Mouse (Mus musculus) kidney, embryonic 14.5 days (tissue): ENCODE results near the gene Trub2. TPM values are rescaled to one million over a fixed set of nuclear protein-coding genes. Genes with fewer than 3 reads are reported as not detected.

Experiments
- ATAC-seq: fragments of 200-750 bp; cut with Nextera tagmentation; 2 replicates; pipeline ENCODE4 v1.8.0; 2017; ENCODE audit warnings: moderate number of reproducible peaks, mild to moderate bottlenecking, moderate TSS enrichment, moderate library complexity; ENCODE audit not compliant: low FRiP score, low TSS enrichment
- H3K27ac ChIP-seq: fragments of 300-500 bp; sonication (generic); 2 replicates; pipeline ENCODE4 v1.5.1; 2014; ENCODE audit warnings: low read depth, mild to moderate bottlenecking, low read length, moderate library complexity, mixed read lengths
- H3K27me3 ChIP-seq: fragments of 300-500 bp; sonication (generic); 2 replicates; pipeline ENCODE4 v1.6.1; 2014; ENCODE audit warnings: mild to moderate bottlenecking, low read length; ENCODE audit not compliant: control insufficient read depth, insufficient read depth
- H3K36me3 ChIP-seq: fragments of 300-500 bp; sonication (generic); 2 replicates; pipeline ENCODE4 v1.6.1; 2014; ENCODE audit warnings: low read length, mixed read lengths; ENCODE audit not compliant: control insufficient read depth, insufficient read depth
- H3K4me1 ChIP-seq: fragments of 300-500 bp; sonication (generic); 2 replicates; pipeline ENCODE4 v1.6.1; 2014; ENCODE audit warnings: low read length, mixed read lengths; ENCODE audit not compliant: control insufficient read depth, insufficient read depth
- H3K4me2 ChIP-seq: fragments of 300-500 bp; sonication (generic); replicated peaks from 2 replicates; pipeline ENCODE4 v1.6.1; 2014; ENCODE audit warnings: low read depth, mild to moderate bottlenecking, low read length
- H3K4me3 ChIP-seq: fragments of 300-500 bp; sonication (generic); 2 replicates; pipeline ENCODE4 v1.5.1; 2014; ENCODE audit warnings: mild to moderate bottlenecking, low read length
- H3K9ac ChIP-seq: fragments of 300-500 bp; sonication (generic); 2 replicates; pipeline ENCODE4 v1.6.1; 2014; ENCODE audit warnings: low read depth, mild to moderate bottlenecking, low read length, moderate library complexity
- H3K9me3 ChIP-seq: fragments of 300-500 bp; sonication (generic); 2 replicates; pipeline ENCODE4 v1.6.1; 2016; ENCODE audit warnings: low read length; ENCODE audit not compliant: control insufficient read depth
- WGBS: fragments of 180-500 bp; shearing (Covaris S2); extraction: QIAGEN DNeasy Blood & Tissue Kit; methylation state at CpG from one replicate; pipeline ENCODE4 v1.1.7; 2014; 5-methylcytosine and 5-hydroxymethylcytosine counted together
- polyA plus RNA-seq: library from polyadenylated mRNA; unstranded; fragments of >200 nt; fragmentation: Nextera tagmentation; extraction: Ambion mirVana; gene quantifications from 2 replicates; pipeline ENCODE4 v1.2.1, GENCODE M21; 2014

The Trub2 gene
- polyA plus RNA-seq, 1 experiment from 2014 or later = 41.3 TPM

DNA sequence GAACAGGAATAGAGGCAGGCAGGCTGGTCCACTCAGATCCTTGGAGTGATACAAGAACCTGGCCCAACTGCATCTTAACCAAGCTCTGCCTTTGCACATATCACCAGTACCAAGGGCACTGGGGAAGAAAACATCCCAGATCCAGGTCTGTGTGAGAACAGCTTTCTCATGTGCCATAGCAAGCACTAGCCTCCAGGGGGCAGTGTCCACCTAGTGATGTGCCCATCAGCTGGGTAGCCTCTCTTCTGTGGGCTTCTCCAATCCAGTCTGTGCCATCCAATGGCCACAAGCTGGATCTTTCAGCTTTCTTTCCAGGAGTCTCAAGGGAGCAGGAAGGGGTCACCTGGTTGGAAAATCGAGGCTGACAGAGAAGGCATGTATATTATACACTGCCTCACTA lies 23.5 kb downstream of the Trub2 start:
- no peak overlapping the region for H3K9ac ChIP-seq
- no peaks in the 10 kb centered on the region for H3K36me3 ChIP-seq
- no peak overlapping the region for H3K4me3 ChIP-seq
- no peak for ATAC-seq
- no peaks in the 10 kb centered on the region for H3K27me3 ChIP-seq
- no peak overlapping the region for H3K4me2 ChIP-seq
- H3K27ac ChIP-seq = no peak overlapping the region
- 0% methylated on average over 1 of the region's 1 CpGs for WGBS
- H3K9me3 ChIP-seq = no peaks in the 10 kb centered on the region
- no peaks in the 10 kb centered on the region for H3K4me1 ChIP-seq

DNA sequence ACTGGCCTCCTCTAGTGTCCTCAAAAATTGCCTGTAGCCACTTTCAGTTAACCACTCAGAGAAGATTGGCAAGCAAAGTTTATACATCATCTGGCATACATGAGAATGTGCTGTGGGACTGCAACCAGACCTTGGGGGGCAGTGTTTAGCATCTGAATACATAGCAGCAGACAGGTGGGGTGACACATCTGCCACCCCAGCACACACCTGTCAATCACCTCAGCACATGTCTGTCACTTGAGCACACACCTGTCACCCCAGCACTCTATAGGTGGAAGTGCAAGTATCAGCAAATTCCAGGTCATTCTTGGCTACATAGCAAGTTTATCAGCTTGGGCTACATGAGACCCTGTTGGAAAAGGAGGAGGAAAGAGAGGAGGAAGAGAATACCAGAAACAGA lies 32.6 kb downstream of the Trub2 start:
- ATAC-seq = no peak
- Histone ChIP-seq H3K4me3 (no peak overlapping the region), H3K27me3 (peaks cover 25% of the 10 kb centered on the region), H3K9me3 (no peaks in the 10 kb centered on the region), H3K9ac (no peak overlapping the region), H3K36me3 (no peaks in the 10 kb centered on the region), H3K27ac (no peak overlapping the region), H3K4me2 (no peak overlapping the region), H3K4me1 (peaks cover 10% of the 10 kb centered on the region; the same call in 1 of the 2 replicates)

DNA sequence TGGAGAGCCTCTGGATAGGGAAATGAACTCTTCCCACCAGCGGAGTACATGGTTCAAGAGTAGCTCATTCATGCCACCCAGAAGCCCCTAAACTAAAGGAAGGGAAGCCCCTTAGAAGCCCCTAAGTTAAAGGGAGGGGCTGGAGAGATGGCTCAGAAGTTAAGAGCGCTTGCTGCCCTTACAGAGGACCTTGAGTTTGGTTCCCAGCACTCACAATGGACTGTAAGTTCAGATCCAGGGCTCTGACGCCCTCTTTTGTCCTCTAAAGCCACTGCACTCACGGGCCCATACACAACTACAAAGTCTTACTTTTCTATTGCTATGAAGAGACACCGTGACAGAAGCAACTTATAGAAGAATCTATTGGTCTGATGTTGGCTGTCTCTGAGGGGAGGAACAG lies 35.9 kb downstream of the Trub2 start:
- Histone ChIP-seq H3K9ac (no peak overlapping the region), H3K27ac (no peak overlapping the region), H3K36me3 (no peaks in the 10 kb centered on the region), H3K4me2 (no peak overlapping the region), H3K4me3 (no peak overlapping the region), H3K27me3 (peaks cover 30% of the 10 kb centered on the region), H3K4me1 (peaks cover 14% of the 10 kb centered on the region; the same call in 1 of the 2 replicates), H3K9me3 (no peaks in the 10 kb centered on the region)
- no peak for ATAC-seq
- WGBS = 93% methylated on average over 5 of the region's 5 CpGs

DNA sequence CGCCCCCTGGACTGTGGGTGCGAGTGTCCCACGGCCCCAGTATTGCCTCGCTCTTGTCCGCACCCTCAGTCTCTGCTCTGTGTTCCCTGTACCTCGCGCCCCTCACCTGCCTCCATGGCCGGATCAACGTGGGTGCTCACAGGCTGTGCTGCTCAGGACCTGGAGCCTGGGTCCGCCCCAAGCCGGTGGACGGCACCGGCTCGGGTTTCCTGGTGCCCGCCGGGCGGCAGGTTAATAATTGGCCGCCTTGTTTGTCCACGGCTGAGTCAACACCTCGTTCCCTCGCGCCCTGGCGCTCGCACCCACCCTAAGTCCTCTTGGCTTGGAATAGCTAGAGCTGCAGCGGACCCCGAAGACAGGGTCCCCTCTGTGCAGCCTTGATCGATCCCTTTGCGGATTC lies 36.8 kb downstream of the Trub2 start, which contains the start of gene Gm13420:
Gene Gm13420, minus strand, starts transcription at position 189 of the 400 bp plus-strand sequence.
- H3K27ac ChIP-seq = no peak within 1 kb of the TSS
- H3K4me3 ChIP-seq = peak within 1 kb of the TSS; percentile 21
- H3K27me3 ChIP-seq = peaks cover 35% of the 10 kb centered on the region
- no peaks in the 10 kb centered on the region for H3K36me3 ChIP-seq
- H3K4me2 ChIP-seq = peak within 1 kb of the TSS; percentile 48
- H3K9me3 ChIP-seq = no peaks in the 10 kb centered on the region
- peaks cover 14% of the 10 kb centered on the region; the same call in 1 of the 2 replicates for H3K4me1 ChIP-seq
- H3K9ac ChIP-seq = no peak within 1 kb of the TSS
- WGBS = 2% methylated on average over 28 of the region's 28 CpGs
- ATAC-seq = peak; percentile 70

DNA sequence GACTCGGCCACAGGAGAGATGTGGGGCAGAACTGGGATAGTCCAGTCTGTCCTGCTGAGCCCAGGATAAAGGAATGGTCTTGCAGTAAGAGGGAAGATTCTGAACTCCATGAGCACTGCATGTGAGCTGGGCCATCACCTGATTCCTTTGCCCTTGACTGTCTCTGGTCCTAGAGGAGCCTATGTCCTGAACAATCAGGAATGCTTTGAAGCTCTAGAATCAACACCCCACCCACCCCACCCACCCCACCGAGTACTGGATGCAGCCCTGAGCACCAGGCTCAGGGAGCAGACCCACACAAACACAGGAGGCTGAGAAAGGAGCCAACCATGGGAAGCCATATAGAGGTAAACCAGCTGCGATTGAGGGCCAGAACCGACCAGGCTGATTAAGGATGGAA lies 39.8 kb downstream of the Trub2 start:
- Histone ChIP-seq H3K9me3 (no peaks in the 10 kb centered on the region), H3K36me3 (no peaks in the 10 kb centered on the region), H3K4me2 (no peak overlapping the region), H3K9ac (no peak overlapping the region), H3K4me1 (peaks cover 14% of the 10 kb centered on the region; the same call in 1 of the 2 replicates), H3K27me3 (peaks cover 41% of the 10 kb centered on the region), H3K4me3 (no peak overlapping the region), H3K27ac (no peak overlapping the region)
- WGBS = 77% methylated on average over 4 of the region's 4 CpGs
- ATAC-seq = no peak

DNA sequence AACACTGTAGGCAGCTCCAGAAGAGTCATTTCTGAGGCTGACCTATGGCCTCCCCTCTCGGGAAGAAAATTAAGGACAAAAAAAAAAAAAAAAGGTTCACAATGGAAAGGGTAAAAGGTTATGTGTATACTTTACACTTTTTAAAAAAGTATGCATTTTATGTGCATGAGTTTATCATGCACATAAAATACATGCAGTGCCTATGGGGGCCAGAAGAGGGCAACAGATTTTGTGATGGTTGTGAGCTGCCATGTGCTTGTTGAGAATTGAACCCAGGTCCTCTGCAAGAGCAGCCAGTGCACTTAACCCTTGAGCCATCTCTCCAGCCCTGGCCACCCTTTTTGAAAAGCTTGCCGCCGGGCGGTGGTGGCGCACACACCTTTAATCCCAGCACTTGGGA lies 40.5 kb downstream of the Trub2 start:
- no peaks in the 10 kb centered on the region for H3K9me3 ChIP-seq
- no peak overlapping the region for H3K4me3 ChIP-seq
- no peak overlapping the region for H3K27ac ChIP-seq
- whole genome bisulfite sequencing = 65% methylated on average over 5 of the region's 5 CpGs
- ATAC-seq = no peak
- peaks cover 14% of the 10 kb centered on the region; the same call in 1 of the 2 replicates for H3K4me1 ChIP-seq
- H3K9ac ChIP-seq = no peak overlapping the region
- no peaks in the 10 kb centered on the region for H3K36me3 ChIP-seq
- peaks cover 37% of the 10 kb centered on the region for H3K27me3 ChIP-seq
- no peak overlapping the region for H3K4me2 ChIP-seq

DNA sequence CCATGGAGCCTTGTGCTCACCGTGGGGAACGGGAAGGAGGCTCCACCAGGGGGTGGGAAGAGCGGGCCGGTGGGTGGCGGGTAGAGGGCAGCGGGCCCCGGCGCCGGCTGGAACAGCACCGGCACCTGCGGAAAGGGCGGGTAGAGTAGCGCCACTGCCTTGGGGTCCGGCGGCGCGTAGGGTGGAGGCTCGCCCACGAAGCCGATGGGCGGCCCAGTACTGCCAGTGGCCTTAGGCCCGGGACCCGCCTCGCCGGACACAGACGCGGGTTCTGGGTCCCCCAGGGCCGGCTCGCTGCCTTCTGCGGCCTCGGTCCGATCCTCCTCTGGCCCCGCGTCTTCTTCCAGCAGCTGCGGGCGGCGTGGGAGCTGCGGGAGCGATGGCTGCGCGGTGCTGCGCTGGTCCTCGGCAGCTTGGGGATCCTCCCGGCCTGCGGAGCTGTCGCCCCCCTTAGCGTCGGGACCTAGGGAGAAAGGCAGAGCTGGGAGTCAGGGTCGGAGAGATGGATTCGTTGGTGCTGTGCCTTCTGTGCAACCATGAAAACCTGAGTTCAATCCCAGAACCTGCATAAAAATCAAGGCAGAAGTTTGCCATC lies 41.0 kb downstream of the Trub2 start:
- WGBS = 3% methylated on average over 50 of the region's 50 CpGs
- H3K4me3 ChIP-seq = peak overlapping the region; percentile 30
- H3K36me3 ChIP-seq = no peaks in the 10 kb centered on the region
- 0 out of 2 replicates have a peak, but pooled peaks have one; percentile 21 for ATAC-seq
- H3K4me2 ChIP-seq = peak overlapping the region; percentile 55
- H3K9ac ChIP-seq = peak overlapping the region; percentile 46
- no peaks in the 10 kb centered on the region for H3K9me3 ChIP-seq
- H3K27me3 ChIP-seq = peaks cover 31% of the 10 kb centered on the region
- peaks cover 14% of the 10 kb centered on the region; the same call in 1 of the 2 replicates for H3K4me1 ChIP-seq
- H3K27ac ChIP-seq = no peak overlapping the region

DNA sequence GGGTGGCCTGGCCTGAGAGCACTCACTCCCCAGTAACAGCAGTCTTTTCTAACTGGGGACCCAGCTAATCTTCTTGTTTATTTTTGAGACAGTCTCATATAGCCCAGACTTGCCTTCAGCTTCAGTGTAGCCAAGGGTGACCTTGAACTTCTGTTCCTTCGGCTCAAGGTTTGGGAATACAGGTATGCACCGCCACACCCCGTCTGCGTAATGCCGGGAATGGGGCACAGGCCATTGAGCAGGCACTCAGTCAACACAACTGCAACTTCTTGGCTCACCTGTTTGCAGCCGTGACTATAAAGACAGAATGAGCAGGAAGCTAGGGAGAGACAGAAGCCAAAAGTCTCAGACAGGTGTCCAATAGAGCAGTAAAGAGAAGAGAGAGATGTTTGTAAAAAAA lies 44.0 kb downstream of the Trub2 start:
- Histone ChIP-seq H3K9me3 (no peaks in the 10 kb centered on the region), H3K4me3 (no peak overlapping the region), H3K9ac (no peak overlapping the region), H3K36me3 (peaks cover 6% of the 10 kb centered on the region; the same call in 1 of the 2 replicates), H3K27ac (no peak overlapping the region), H3K4me2 (no peak overlapping the region), H3K27me3 (peaks cover 15% of the 10 kb centered on the region; the same call in 1 of the 2 replicates), H3K4me1 (no peaks in the 10 kb centered on the region)
- ATAC-seq = no peak
- 77% methylated on average over 6 of the region's 6 CpGs for whole genome bisulfite sequencing

DNA sequence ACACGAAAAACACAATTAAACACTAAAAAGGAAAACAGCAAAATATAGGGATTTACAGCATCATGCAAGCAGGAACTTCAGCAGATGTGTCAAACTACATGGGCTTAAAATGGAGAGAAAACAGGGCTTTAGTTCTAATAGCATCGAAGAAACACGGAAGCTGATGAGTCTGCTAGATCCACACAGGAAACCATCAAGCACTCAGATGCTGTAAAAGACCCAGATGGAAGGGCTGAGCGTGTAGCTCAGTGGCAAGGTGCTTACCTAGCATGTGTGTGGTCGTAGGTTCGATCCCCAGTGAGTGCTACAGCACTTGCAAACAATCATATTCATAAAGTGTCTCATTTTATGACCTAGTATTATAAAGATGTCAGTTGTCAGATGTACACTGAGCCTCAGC lies 47.1 kb downstream of the Trub2 start:
- Histone ChIP-seq H3K27me3 (peaks cover 3% of the 10 kb centered on the region; the same call in 1 of the 2 replicates), H3K4me3 (no peak overlapping the region), H3K4me2 (no peak overlapping the region), H3K4me1 (no peaks in the 10 kb centered on the region), H3K9me3 (no peaks in the 10 kb centered on the region), H3K9ac (no peak overlapping the region), H3K27ac (no peak overlapping the region), H3K36me3 (peaks cover 30% of the 10 kb centered on the region)
- ATAC-seq = no peak
- 89% methylated on average over 6 of the region's 6 CpGs for WGBS
